Mouse (Mus musculus): Measurements from ENCODE around the gene Ttc17. TPM values are rescaled to one million over a fixed set of nuclear protein-coding genes. Genes with fewer than 3 reads are reported as not detected.

Gene Ttc17
- polyA plus RNA-seq (2016; fragmentation: Nextera tagmentation; extraction: Ambion mirVana) = 16.1 and 16.7 TPM in 2 replicates

DNA sequence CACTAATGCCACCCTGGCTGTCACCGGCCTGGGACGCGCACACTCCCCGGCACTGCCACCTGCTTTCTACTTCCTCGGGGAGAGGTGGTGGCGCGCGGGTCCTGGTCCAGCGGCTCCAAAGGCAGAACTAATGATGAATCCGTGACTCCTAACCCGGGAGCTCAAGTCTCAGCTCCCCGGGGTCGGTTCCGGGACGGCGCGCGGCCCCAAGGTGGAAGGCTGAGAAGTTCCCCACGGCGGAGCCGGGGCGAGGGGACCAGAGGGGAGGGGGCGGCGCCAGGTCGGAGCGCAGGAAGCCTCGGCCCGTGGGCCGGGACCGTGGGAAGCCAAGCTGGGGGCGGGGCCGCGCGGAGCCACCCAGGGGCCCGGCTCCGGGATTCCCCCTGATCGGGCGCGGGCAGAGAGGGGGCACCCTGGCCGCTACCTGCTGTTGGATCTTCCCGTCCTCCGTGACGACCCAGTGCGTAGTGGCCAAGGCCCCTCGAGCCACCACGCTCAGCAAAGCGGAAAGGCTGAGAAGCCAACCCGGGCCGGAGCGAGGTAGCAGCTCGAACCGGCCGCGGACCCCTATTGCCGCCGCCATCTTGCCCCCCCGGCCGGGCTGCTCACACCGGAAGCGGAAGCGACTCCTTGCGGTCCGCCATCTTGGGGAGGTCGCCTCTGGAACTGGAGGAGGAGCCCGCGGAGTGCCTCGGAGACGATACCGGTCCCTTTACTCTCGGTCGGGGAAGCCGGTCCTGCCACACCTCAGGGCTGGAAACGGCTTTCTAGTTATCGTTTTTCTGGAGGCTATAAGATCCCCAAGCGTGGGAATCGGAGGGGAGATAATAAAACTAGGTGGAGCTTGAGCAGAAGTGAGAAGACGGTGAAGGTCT is at the start of gene Ttc17:
TSS of gene Ttc17 (minus strand) at position 607 of the 875 bp plus-strand sequence.
- under 1% methylated on average over 76 of the region's 77 CpGs for WGBS
- H3K27me3 ChIP-seq (replicated peaks) = no peaks in the 10 kb centered on the region
- H3K4me2 ChIP-seq = peak within 1 kb of the TSS; percentile 92
- no peaks in the 10 kb centered on the region for H3K9me3 ChIP-seq (replicated peaks)
- H3K27ac ChIP-seq (ENCODE audit: poor library complexity, severe bottlenecking) = peak within 1 kb of the TSS; percentile 92
- peak within 1 kb of the TSS; percentile 97 for H3K9ac ChIP-seq
- H3K36me3 ChIP-seq = peaks cover 10% of the 10 kb centered on the region
- H3K4me3 ChIP-seq = peak within 1 kb of the TSS; percentile 99
- peak; percentile 95 for ATAC-seq (ENCODE audit: insufficient number of reproducible peaks, low FRiP score)
- peaks cover 22% of the 10 kb centered on the region for H3K4me1 ChIP-seq (replicated peaks)

DNA sequence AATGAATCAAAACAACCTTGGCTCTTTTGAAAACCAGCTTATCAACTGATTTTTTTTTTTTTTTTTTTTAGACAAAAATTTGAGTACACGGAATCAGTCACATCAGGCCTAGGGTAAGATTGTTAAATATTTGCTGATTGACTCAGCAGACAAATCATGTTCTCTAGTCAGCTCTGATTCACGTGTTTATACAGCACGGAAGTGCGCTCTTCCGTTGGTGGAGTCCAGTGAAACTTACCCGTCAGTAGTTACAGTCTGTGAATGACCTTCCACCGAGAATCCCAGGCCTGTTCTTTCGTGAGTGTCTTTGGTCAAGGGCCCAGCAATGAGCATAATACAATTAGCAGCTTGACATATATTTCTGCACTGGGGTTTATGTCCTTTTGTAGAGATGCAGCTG is 43.2 kb upstream of the Ttc17 start:
- Histone ChIP-seq H3K27me3 (replicated peaks) (no peaks in the 10 kb centered on the region), H3K9ac (no peak overlapping the region), H3K27ac (ENCODE audit: poor library complexity, severe bottlenecking) (no peak overlapping the region), H3K4me1 (replicated peaks) (no peaks in the 10 kb centered on the region), H3K4me3 (no peak overlapping the region), H3K36me3 (no peaks in the 10 kb centered on the region), H3K4me2 (no peak overlapping the region), H3K9me3 (replicated peaks) (no peaks in the 10 kb centered on the region)
- WGBS = 77% methylated on average over 8 of the region's 8 CpGs
- ATAC-seq (ENCODE audit: insufficient number of reproducible peaks, low FRiP score) = no peak

DNA sequence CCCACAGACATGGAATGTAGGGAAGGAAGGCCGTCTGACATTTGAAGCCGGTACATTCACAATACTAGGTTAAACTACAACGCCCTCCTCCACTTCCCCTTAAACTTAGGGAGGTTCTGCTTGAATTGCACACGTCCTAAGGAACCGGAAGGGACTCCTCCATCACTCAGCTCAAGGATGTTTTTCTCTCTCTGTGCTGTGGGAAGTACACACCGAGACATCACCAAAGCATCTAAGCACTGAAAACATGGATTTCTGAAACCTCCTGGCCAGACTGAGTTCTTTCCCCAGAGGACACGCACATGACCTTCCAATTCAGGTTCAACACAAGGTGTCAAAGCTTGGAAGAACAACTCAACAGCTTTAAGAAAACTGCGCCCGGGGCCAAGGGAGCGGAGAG is 30.5 kb upstream of the Ttc17 start:
- WGBS = under 1% methylated on average over 10 of the region's 10 CpGs
- H3K9ac ChIP-seq = peak overlapping the region; percentile 90
- H3K4me3 ChIP-seq = peak overlapping the region; percentile 82
- no peaks in the 10 kb centered on the region for H3K36me3 ChIP-seq
- H3K4me1 ChIP-seq (replicated peaks) = peaks cover 37% of the 10 kb centered on the region
- 0 out of 2 replicates have a peak, but pooled peaks cover 3% of the 10 kb centered on the region for H3K27me3 ChIP-seq (replicated peaks)
- H3K27ac ChIP-seq (ENCODE audit: poor library complexity, severe bottlenecking) = peak overlapping the region; percentile 33; the same call in 1 of the 2 replicates
- peak overlapping the region; percentile 94 for H3K4me2 ChIP-seq
- H3K9me3 ChIP-seq (replicated peaks) = no peaks in the 10 kb centered on the region
- ATAC-seq (ENCODE audit: insufficient number of reproducible peaks, low FRiP score) = no peak

DNA sequence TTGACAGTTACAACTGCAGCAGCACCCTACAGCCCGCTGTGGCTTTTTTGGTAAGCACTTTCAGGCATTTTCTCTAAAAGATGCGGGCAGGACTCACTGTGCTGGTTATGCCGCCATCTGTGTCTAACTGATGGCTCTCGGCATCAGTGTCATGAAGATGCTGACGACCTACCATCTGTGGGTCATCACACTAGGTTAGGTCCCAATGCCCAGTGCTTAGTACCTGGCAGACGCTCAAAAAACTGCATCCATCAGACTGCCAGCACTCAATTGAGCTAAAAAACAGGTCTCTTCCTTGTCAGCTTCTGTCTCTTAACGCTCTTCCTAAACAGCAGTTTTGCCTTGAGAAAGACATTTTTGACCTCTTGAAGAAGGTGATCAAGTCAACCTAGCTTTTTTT is 29.0 kb upstream of the Ttc17 start:
- no peaks in the 10 kb centered on the region for H3K27me3 ChIP-seq (replicated peaks)
- no peaks in the 10 kb centered on the region for H3K36me3 ChIP-seq
- ATAC-seq (ENCODE audit: insufficient number of reproducible peaks, low FRiP score) = no peak
- WGBS = 84% methylated on average over 7 of the region's 7 CpGs
- H3K9me3 ChIP-seq (replicated peaks) = no peaks in the 10 kb centered on the region
- H3K4me2 ChIP-seq = peak overlapping the region; percentile 94; the same call in 1 of the 2 replicates
- H3K9ac ChIP-seq = no peak overlapping the region
- H3K4me3 ChIP-seq = no peak overlapping the region
- H3K4me1 ChIP-seq (replicated peaks) = peaks cover 48% of the 10 kb centered on the region
- no peak overlapping the region for H3K27ac ChIP-seq (ENCODE audit: poor library complexity, severe bottlenecking)

DNA sequence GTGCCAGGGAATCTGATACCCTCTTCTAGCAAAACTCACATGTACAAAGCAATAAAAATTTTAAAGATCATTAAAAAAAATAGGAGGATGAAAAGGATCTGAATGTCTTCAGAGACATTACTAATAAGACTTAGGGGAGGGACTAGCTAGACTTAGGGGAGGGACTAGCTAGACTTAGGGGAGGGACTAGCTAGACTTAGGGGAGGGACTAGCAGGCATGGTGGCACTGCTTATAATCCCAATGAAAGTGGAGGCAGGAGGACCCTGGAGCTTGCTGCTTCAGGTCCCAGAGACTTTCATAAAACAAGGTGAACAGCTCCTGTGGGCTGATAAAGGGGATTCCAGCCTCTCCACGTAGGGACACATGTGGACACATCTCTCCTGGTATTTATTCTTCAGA is 28.3 kb upstream of the Ttc17 start:
- 49% methylated on average over 1 of the region's 1 CpGs for WGBS
- Histone ChIP-seq H3K4me3 (no peak overlapping the region), H3K4me2 (no peak overlapping the region), H3K27ac (ENCODE audit: poor library complexity, severe bottlenecking) (no peak overlapping the region), H3K36me3 (no peaks in the 10 kb centered on the region), H3K9me3 (replicated peaks) (no peaks in the 10 kb centered on the region), H3K4me1 (replicated peaks) (peaks cover 48% of the 10 kb centered on the region), H3K27me3 (replicated peaks) (no peaks in the 10 kb centered on the region), H3K9ac (no peak overlapping the region)
- no peak for ATAC-seq (ENCODE audit: insufficient number of reproducible peaks, low FRiP score)

DNA sequence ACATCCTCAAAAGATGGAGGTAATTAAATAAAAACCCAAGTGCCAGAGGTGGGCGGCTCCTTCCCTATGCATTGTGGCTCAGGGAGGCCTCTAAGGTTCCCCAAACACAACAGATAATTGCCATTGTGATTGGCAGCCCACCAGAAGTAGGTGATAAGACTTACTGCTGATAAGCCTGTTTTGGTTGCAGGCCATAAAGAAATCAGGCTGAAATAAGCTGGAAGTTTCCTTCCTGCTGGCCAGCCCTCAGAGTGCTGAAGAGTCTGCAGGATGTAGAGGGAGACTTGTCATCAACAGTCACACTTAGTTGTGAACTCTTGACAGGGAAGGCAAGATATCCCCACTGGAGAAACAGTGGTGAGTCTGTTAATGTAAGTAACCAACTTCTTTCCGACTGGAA is 25.7 kb upstream of the Ttc17 start:
- Histone ChIP-seq H3K36me3 (peaks cover 10% of the 10 kb centered on the region), H3K9ac (no peak overlapping the region), H3K4me3 (no peak overlapping the region), H3K27me3 (replicated peaks) (no peaks in the 10 kb centered on the region), H3K27ac (ENCODE audit: poor library complexity, severe bottlenecking) (peak overlapping the region; percentile 51), H3K4me2 (peak overlapping the region; percentile 29; the same call in 1 of the 2 replicates), H3K9me3 (replicated peaks) (no peaks in the 10 kb centered on the region), H3K4me1 (replicated peaks) (peaks cover 48% of the 10 kb centered on the region)
- ATAC-seq (ENCODE audit: insufficient number of reproducible peaks, low FRiP score) = peak; percentile 76
- WGBS = 12% methylated on average over 2 of the region's 2 CpGs

DNA sequence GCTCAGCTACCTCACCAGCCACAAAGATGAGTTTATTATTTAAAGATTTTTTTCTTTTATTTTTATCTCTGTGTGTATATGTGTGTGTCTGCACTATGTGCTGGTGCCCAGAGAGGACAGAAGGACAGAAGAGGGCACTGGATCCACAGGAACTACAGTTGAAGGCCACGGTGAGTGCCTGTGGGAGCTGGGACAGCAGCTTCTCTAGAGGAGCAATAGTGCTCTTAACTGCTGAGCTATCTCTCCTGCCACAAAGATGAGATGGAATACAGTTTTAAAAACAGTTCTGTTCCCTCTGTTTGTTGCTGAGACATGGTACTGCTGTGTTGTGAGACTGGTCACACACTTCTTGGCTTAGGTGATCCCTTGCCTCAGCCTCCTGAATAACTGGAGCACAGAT is 22.0 kb upstream of the Ttc17 start:
- 96% methylated on average over 1 of the region's 1 CpGs for WGBS
- Histone ChIP-seq H3K4me3 (no peak overlapping the region), H3K9me3 (replicated peaks) (no peaks in the 10 kb centered on the region), H3K27ac (ENCODE audit: poor library complexity, severe bottlenecking) (no peak overlapping the region), H3K27me3 (replicated peaks) (no peaks in the 10 kb centered on the region), H3K4me2 (no peak overlapping the region), H3K9ac (no peak overlapping the region), H3K36me3 (peaks cover 40% of the 10 kb centered on the region), H3K4me1 (replicated peaks) (peaks cover 26% of the 10 kb centered on the region)
- no peak for ATAC-seq (ENCODE audit: insufficient number of reproducible peaks, low FRiP score)

GRCm38 (mm10) chr2:94407441-94407840 is 952 bp upstream of the Ttc17 start:
- H3K9me3 ChIP-seq (replicated peaks) = no peaks in the 10 kb centered on the region
- ATAC-seq (ENCODE audit: insufficient number of reproducible peaks, low FRiP score) = no peak
- peak overlapping the region; percentile 99 for H3K4me3 ChIP-seq
- peaks cover 22% of the 10 kb centered on the region for H3K4me1 ChIP-seq (replicated peaks)
- H3K36me3 ChIP-seq = peaks cover 17% of the 10 kb centered on the region
- H3K4me2 ChIP-seq = peak overlapping the region; percentile 92
- H3K27ac ChIP-seq (ENCODE audit: poor library complexity, severe bottlenecking) = no peak overlapping the region
- WGBS = 31% methylated on average over 3 of the region's 3 CpGs
- H3K9ac ChIP-seq = peak overlapping the region; percentile 58; the same call in 1 of the 2 replicates
- H3K27me3 ChIP-seq (replicated peaks) = no peaks in the 10 kb centered on the region

- Histone ChIP-seq H3K9ac (peak overlapping the region; percentile 97), H3K27ac (ENCODE audit: poor library complexity, severe bottlenecking) (peak overlapping the region; percentile 92), H3K9me3 (replicated peaks) (no peaks in the 10 kb centered on the region), H3K27me3 (replicated peaks) (no peaks in the 10 kb centered on the region), H3K36me3 (peaks cover 16% of the 10 kb centered on the region), H3K4me2 (peak overlapping the region; percentile 92), H3K4me3 (peak overlapping the region; percentile 99), H3K4me1 (replicated peaks) (peaks cover 22% of the 10 kb centered on the region)
- peak; percentile 1; the same call in 1 of the 2 replicates for ATAC-seq (ENCODE audit: insufficient number of reproducible peaks, low FRiP score)
- 2% methylated on average over 13 of the region's 13 CpGs for WGBS
These were observed 532 bp upstream of the Ttc17 start for GRCm38 (mm10) chr2:94407021-94407420.

DNA sequence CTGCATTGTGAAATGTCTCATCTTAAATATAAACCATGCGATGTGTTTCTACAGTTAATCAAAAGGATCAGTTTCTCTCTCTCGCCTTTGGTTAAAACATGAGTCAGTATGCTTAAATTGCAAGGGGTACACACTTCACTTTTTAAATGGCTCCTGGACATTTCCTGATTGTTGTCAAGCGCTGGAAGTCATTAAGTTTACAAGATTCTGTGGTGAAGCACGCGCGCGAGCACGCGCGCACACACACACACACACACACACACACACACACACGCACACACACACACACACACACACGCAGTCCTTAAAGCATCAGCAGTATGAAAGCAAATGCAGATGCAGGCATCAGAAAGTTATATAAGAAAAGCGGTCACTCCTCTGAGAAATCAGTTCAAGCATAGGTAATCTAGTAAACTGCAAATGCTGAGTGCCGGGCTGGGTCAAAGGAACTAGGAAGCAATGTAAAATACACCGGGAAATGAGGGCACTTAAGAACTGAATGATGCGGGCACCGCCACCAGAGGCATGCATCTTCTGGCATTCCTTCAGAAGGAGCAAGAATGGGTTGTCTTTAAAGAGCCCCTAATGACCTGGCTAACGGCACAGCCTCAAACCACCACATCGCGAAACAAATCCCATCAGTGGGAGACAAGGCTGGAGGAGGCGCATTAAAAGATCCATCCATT is 949 bp downstream of the Ttc17 start:
- H3K27me3 ChIP-seq (replicated peaks) = no peaks in the 10 kb centered on the region
- no peak; the same call in 1 of the 2 replicates for ATAC-seq (ENCODE audit: insufficient number of reproducible peaks, low FRiP score)
- WGBS = 12% methylated on average over 21 of the region's 21 CpGs

More for the DNA sequence above, 949 bp downstream of the Ttc17 start:
- Histone ChIP-seq H3K36me3 (peaks cover 4% of the 10 kb centered on the region), H3K4me3 (peak overlapping the region; percentile 99), H3K9me3 (replicated peaks) (no peaks in the 10 kb centered on the region), H3K4me2 (peak overlapping the region; percentile 92), H3K9ac (peak overlapping the region; percentile 97), H3K4me1 (replicated peaks) (peaks cover 23% of the 10 kb centered on the region), H3K27ac (ENCODE audit: poor library complexity, severe bottlenecking) (peak overlapping the region; percentile 92)
